Mouse (Mus musculus) hindbrain, embryonic 13.5 days (tissue): ENCODE measurements around the gene Dmrtc2. TPM values are rescaled to one million over a fixed set of nuclear protein-coding genes. Genes with fewer than 3 reads are reported as not detected.
A peak's percentile ranks its signal among the peaks of the same experiment; 100 is the strongest.
"Not testable (repeated sequence)": the region's sequence is repeated elsewhere in the genome, so short reads cannot be mapped to it uniquely, and the experiment has no call there.

Experiments used
- ATAC-seq: fragments of 200-750 bp; cut with Nextera tagmentation; 2 replicates; pipeline ENCODE4 v1.8.0; 2017; ENCODE audit warnings: moderate TSS enrichment; ENCODE audit not compliant: low FRiP score
- H3K27ac ChIP-seq: fragments of 300-500 bp; sonication (generic); 2 replicates; pipeline ENCODE4 v1.5.1; 2015; ENCODE audit warnings: inconsistent platforms, mild to moderate bottlenecking, moderate library complexity
- H3K27me3 ChIP-seq: fragments of 300-500 bp; sonication (generic); 2 replicates; pipeline ENCODE4 v1.6.1; 2015; ENCODE audit warnings: mild to moderate bottlenecking, inconsistent platforms
- H3K36me3 ChIP-seq: fragments of 300-500 bp; sonication (generic); 2 replicates; pipeline ENCODE4 v1.6.1; 2015; ENCODE audit warnings: mild to moderate bottlenecking, inconsistent platforms
- H3K4me1 ChIP-seq: fragments of 300-500 bp; sonication (generic); replicated peaks from 2 replicates; pipeline ENCODE4 v1.6.1; 2015; ENCODE audit warnings: inconsistent platforms
- H3K4me2 ChIP-seq: fragments of 300-500 bp; sonication (generic); 2 replicates; pipeline ENCODE4 v1.6.1; 2015; ENCODE audit warnings: inconsistent platforms, mild to moderate bottlenecking, moderate library complexity
- H3K4me3 ChIP-seq: fragments of 300-500 bp; sonication (generic); 2 replicates; pipeline ENCODE4 v1.5.1; 2015; ENCODE audit warnings: mild to moderate bottlenecking, inconsistent platforms
- H3K9ac ChIP-seq: fragments of 300-500 bp; sonication (generic); 2 replicates; pipeline ENCODE4 v1.6.1; 2015; ENCODE audit warnings: mild to moderate bottlenecking, inconsistent platforms
- H3K9me3 ChIP-seq: fragments of 300-500 bp; sonication (generic); 2 replicates; pipeline ENCODE4 v1.6.1; 2016; ENCODE audit warnings: inconsistent platforms
- WGBS: fragments of 180-500 bp; shearing (Covaris S2); methylation state at CpG from one replicate; pipeline ENCODE4 v1.1.7; 2015; 5-methylcytosine and 5-hydroxymethylcytosine counted together
- polyA plus RNA-seq: library from polyadenylated mRNA; unstranded; fragments of >200 nt; fragmentation: Nextera tagmentation; extraction: Ambion mirVana; gene quantifications from 2 replicates; pipeline ENCODE4 v1.2.1, GENCODE M21; 2015

The Dmrtc2 gene
- polyA plus RNA-seq, 1 experiment from 2014 or later: 0.26 TPM

- not testable (repeated sequence) for H3K9ac ChIP-seq, ATAC-seq, H3K27me3 ChIP-seq, H3K4me1 ChIP-seq, H3K4me2 ChIP-seq, H3K27ac ChIP-seq, H3K9me3 ChIP-seq, H3K4me3 ChIP-seq, H3K36me3 ChIP-seq
- WGBS: 86% methylated on average over 2 of the region's 2 CpGs
Measured at GRCm38 (mm10) chr7:24895749-24896148, 25.9 kb downstream of the Dmrtc2 start.

GRCm38 (mm10) chr7:24896269-24896668, 26.4 kb downstream of the Dmrtc2 start:
- 69% methylated on average over 8 of the region's 8 CpGs for WGBS
- no peaks in the 10 kb centered on the region for H3K36me3 ChIP-seq
- no peaks in the 10 kb centered on the region for H3K9me3 ChIP-seq
- no peak overlapping the region for H3K9ac ChIP-seq
- H3K27me3 ChIP-seq: no peaks in the 10 kb centered on the region
- no peak overlapping the region for H3K27ac ChIP-seq
- no peak for ATAC-seq
- no peak overlapping the region for H3K4me2 ChIP-seq
- H3K4me3 ChIP-seq: no peak overlapping the region
- no peaks in the 10 kb centered on the region for H3K4me1 ChIP-seq

GRCm38 (mm10) chr7:24897224-24897623, 27.4 kb downstream of the Dmrtc2 start, which contains the start of gene Cd79a:
Gene Cd79a, plus strand, starts transcription at chr7:24897381.
- no peaks in the 10 kb centered on the region for H3K36me3 ChIP-seq
- no peak within 1 kb of the TSS for H3K4me3 ChIP-seq
- H3K27ac ChIP-seq: no peak within 1 kb of the TSS
- H3K4me1 ChIP-seq: 0 out of 2 replicates have a peak, but pooled peaks cover 4% of the 10 kb centered on the region
- 84% methylated on average over 12 of the region's 12 CpGs for WGBS
- no peak for ATAC-seq
- H3K9ac ChIP-seq: no peak within 1 kb of the TSS
- no peaks in the 10 kb centered on the region for H3K27me3 ChIP-seq
- H3K4me2 ChIP-seq: no peak within 1 kb of the TSS
- H3K9me3 ChIP-seq: no peaks in the 10 kb centered on the region

- Histone ChIP-seq H3K36me3 (no peaks in the 10 kb centered on the region), H3K27ac (no peak overlapping the region), H3K4me2 (no peak overlapping the region), H3K9me3 (no peaks in the 10 kb centered on the region), H3K4me1 (peaks cover 12% of the 10 kb centered on the region), H3K4me3 (no peak overlapping the region), H3K9ac (no peak overlapping the region), H3K27me3 (no peaks in the 10 kb centered on the region)
- no peak for ATAC-seq
- WGBS: 74% methylated on average over 5 of the region's 5 CpGs
Measured at GRCm38 (mm10) chr7:24897959-24898358, 28.1 kb downstream of the Dmrtc2 start.

DNA sequence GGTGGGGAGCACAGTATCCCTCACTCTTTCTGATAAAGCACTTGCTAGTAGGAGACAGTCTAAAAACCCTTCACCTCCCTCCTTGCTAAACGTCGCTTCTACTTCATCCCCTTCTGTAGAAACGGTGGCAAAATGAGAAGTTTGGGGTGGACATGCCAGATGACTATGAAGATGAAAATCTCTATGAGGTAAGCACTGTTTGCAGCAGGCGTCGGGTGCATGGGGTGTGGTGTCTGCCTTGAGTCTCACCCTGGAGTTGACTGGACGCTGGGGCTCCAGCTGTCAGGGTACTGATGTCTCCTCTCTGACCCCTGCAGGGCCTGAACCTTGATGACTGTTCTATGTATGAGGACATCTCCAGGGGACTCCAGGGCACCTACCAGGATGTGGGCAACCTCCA, 31.3 kb downstream of the Dmrtc2 start:
- H3K4me1 ChIP-seq: peaks cover 36% of the 10 kb centered on the region
- no peak overlapping the region for H3K4me3 ChIP-seq
- no peak for ATAC-seq
- H3K9ac ChIP-seq: no peak overlapping the region
- no peaks in the 10 kb centered on the region for H3K27me3 ChIP-seq
- 75% methylated on average over 6 of the region's 6 CpGs for WGBS
- H3K36me3 ChIP-seq: no peaks in the 10 kb centered on the region
- no peak overlapping the region for H3K4me2 ChIP-seq
- no peak overlapping the region for H3K27ac ChIP-seq
- no peaks in the 10 kb centered on the region for H3K9me3 ChIP-seq

GRCm38 (mm10) chr7:24901842-24902241, 32.0 kb downstream of the Dmrtc2 start:
- H3K36me3 ChIP-seq: no peaks in the 10 kb centered on the region
- 90% methylated on average over 1 of the region's 1 CpGs for WGBS
- H3K4me1 ChIP-seq: peaks cover 43% of the 10 kb centered on the region
- ATAC-seq: no peak
- no peaks in the 10 kb centered on the region for H3K27me3 ChIP-seq
- H3K9ac ChIP-seq: peak overlapping the region; percentile 79; the same call in 1 of the 2 replicates
- H3K9me3 ChIP-seq: no peaks in the 10 kb centered on the region
- H3K27ac ChIP-seq: peak overlapping the region; percentile 37
- no peak overlapping the region for H3K4me3 ChIP-seq
- peak overlapping the region; percentile 73; the same call in 1 of the 2 replicates for H3K4me2 ChIP-seq

DNA sequence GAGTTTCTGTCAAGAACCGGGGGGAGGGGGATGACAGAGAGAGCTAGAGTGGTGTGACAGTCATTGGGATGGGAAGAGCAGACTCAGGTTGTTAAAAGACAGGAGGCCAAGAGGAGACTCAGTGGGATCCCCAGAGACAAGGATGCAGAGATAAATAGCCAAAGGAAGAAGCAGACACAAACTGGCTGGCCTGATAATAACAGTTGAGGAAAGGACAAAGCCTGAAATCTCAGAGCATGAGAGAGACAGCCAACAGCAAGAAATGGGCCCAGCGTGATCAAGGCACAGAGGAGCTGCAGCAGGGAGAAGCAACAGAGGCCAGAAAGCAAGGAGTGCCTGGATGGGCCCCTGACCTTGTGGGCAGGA, 32.4 kb downstream of the Dmrtc2 start:
- H3K9ac ChIP-seq: peak overlapping the region; percentile 79
- H3K4me2 ChIP-seq: peak overlapping the region; percentile 73
- no peaks in the 10 kb centered on the region for H3K36me3 ChIP-seq
- 66% methylated on average over 2 of the region's 2 CpGs for whole genome bisulfite sequencing
- peak overlapping the region; percentile 62 for H3K4me3 ChIP-seq
- peak overlapping the region; percentile 37 for H3K27ac ChIP-seq
- H3K9me3 ChIP-seq: no peaks in the 10 kb centered on the region
- no peak for ATAC-seq
- peaks cover 47% of the 10 kb centered on the region for H3K4me1 ChIP-seq
- H3K27me3 ChIP-seq: no peaks in the 10 kb centered on the region

DNA sequence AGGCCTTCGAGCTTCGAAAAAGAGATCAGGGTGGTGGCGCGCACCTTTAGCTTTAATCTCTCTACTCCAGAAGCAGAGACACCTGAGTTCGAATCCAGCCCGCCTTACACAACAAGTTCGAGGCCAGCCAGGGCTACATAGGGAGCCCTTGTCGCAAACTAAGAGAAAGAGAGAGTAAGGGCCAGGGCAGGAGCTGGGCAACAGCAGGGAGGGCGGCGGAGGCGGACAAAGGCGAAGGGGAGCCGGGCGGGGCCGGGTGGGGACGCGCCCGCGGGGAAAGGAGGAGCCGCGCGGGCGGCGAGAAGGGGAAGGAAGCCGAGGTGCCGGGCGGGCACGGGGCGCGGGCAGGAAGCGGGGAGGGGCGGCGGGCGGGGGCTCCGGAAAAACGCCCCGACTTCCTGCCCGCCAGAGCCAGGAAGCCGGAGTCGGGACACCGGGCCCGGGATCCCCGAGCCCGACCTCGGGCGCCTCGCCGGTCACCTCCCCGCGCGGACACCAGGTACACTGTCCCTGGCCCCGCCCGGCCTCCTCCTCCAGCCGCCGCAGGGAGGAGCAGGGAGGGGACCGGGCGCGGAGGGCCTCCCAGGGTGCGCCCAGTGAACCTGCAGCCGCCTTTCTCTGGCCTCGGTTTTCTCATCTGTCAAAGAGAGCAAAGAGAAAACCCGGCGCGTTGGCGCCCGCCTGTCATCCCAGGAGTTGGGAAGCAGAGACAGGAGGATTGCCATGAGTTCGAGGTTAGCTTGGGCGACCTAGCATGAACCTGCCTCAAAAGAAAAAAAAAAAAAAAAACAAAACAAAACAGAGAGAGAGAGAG, 33.0 kb downstream of the Dmrtc2 start, which contains the start of gene Arhgef1:
TSS of gene Arhgef1 (plus strand) at position 283 of the 814 bp plus-strand sequence.
- H3K27me3 ChIP-seq: no peaks in the 10 kb centered on the region
- H3K4me2 ChIP-seq: peak within 1 kb of the TSS; percentile 73
- no peaks in the 10 kb centered on the region for H3K9me3 ChIP-seq
- ATAC-seq: no peak
- peaks cover 4% of the 10 kb centered on the region; the same call in 1 of the 2 replicates for H3K36me3 ChIP-seq
- H3K9ac ChIP-seq: peak within 1 kb of the TSS; percentile 79
- 8% methylated on average over 45 of the region's 68 CpGs for WGBS
- peak within 1 kb of the TSS; percentile 80 for H3K27ac ChIP-seq
- H3K4me1 ChIP-seq: peaks cover 52% of the 10 kb centered on the region
- peak within 1 kb of the TSS; percentile 62 for H3K4me3 ChIP-seq

- Histone ChIP-seq H3K4me1 (peaks cover 52% of the 10 kb centered on the region), H3K9ac (peak overlapping the region; percentile 79), H3K9me3 (no peaks in the 10 kb centered on the region), H3K27ac (no peak overlapping the region), H3K4me2 (peak overlapping the region; percentile 73), H3K36me3 (peaks cover 9% of the 10 kb centered on the region), H3K4me3 (peak overlapping the region; percentile 62), H3K27me3 (no peaks in the 10 kb centered on the region)
- 49% methylated on average over 10 of the region's 10 CpGs for WGBS
- no peak for ATAC-seq
Measured at GRCm38 (mm10) chr7:24903444-24903825, 33.6 kb downstream of the Dmrtc2 start.

- H3K4me2 ChIP-seq: peak overlapping the region; percentile 73
- H3K4me3 ChIP-seq: peak overlapping the region; percentile 62
- no peaks in the 10 kb centered on the region for H3K9me3 ChIP-seq
- H3K27ac ChIP-seq: peak overlapping the region; percentile 88
- ATAC-seq: peak; percentile 98
- no peaks in the 10 kb centered on the region for H3K27me3 ChIP-seq
- peak overlapping the region; percentile 86 for H3K9ac ChIP-seq
- H3K4me1 ChIP-seq: peaks cover 52% of the 10 kb centered on the region
- WGBS: under 1% methylated on average over 30 of the region's 30 CpGs
- peaks cover 15% of the 10 kb centered on the region for H3K36me3 ChIP-seq
Measured at GRCm38 (mm10) chr7:24904070-24904483, 34.2 kb downstream of the Dmrtc2 start.

DNA sequence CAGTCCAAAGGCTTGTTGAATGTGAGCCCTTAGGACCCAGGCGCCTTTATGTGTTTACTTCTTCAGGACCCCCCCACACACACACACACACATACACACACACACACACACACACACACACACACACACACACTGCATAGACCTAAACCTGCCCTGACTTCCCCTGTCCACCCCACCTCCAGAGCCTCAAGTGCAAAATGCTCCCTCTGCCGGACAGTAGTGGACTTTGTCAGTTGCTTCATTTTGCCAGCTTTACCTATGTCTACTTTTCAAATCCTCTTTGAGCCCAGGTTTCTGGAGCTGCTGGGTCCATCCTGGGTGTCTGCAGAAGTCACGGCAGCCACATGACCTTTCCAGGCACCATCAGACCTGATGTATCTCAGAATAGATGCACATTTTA, 35.1 kb downstream of the Dmrtc2 start:
- Histone ChIP-seq H3K9me3 (no peaks in the 10 kb centered on the region), H3K4me2 (peak overlapping the region; percentile 73), H3K27ac (peak overlapping the region; percentile 88), H3K36me3 (peaks cover 21% of the 10 kb centered on the region), H3K4me1 (peaks cover 52% of the 10 kb centered on the region), H3K4me3 (peak overlapping the region; percentile 62), H3K27me3 (no peaks in the 10 kb centered on the region), H3K9ac (peak overlapping the region; percentile 86)
- 12% methylated on average over 3 of the region's 3 CpGs for WGBS
- no peak for ATAC-seq

- no peak for ATAC-seq
- WGBS: 48% methylated on average over 6 of the region's 6 CpGs
- Histone ChIP-seq H3K9me3 (no peaks in the 10 kb centered on the region), H3K27ac (no peak overlapping the region), H3K9ac (peak overlapping the region; percentile 86), H3K36me3 (peaks cover 21% of the 10 kb centered on the region), H3K27me3 (no peaks in the 10 kb centered on the region), H3K4me2 (no peak overlapping the region), H3K4me1 (peaks cover 52% of the 10 kb centered on the region), H3K4me3 (no peak overlapping the region)
Measured at GRCm38 (mm10) chr7:24906551-24906950, 36.7 kb downstream of the Dmrtc2 start.
